Mouse (Mus musculus): ENCODE measurements at regions not wholly inside any gene's neighbourhood (a gene's known extent, or its start where the extent isn't known, plus 50 kb on each side); places are given as distances from the start of the nearest gene placed in this dataset.

DNA sequence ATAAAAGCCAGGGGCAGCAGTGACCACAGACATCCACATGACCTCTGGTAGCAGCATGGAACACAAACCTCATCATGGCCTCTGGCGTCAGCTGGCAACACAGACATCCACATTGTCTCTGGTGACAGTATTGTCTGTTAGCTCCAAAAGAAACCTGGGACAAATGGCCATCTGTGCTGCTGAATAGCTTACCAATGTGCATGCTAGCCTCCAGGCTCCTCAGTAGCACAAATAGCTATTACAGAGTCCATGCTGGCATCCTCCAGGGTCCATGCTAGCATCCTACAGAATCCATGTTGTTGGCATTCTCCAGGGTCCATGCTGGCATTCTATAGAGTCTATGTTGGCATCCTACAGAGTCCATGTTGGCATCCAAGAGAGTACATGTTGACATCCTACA is 596.9 kb upstream of the AI429214 start:
- TF ChIP-seq CTCF (IDR thresholded peaks at IDR 0.05; ENCODE audit: control insufficient read depth, insufficient read depth, insufficient replicate concordance, low read depth, low read length) (no peak), POLR2A (IDR thresholded peaks at IDR 0.05; ENCODE audit: control insufficient read depth, low read depth, low read length) (no peak)

Data from testis, adult 2 months (tissue).